Mouse (Mus musculus): Measurements from ENCODE around the gene Ccdc146. TPM values are rescaled to one million over a fixed set of nuclear protein-coding genes. Genes with fewer than 3 reads are reported as not detected.

Gene Ccdc146
- polyA plus RNA-seq, 1 experiment from 2014 or later: 0.06 TPM

GRCm38 (mm10) chr5:21329672-21330665, 94.5 kb downstream of the Ccdc146 start:
- H3K4me2 ChIP-seq (ENCODE audit: low read depth, low read length): no peak overlapping the region
- WGBS (ENCODE audit: insufficient replicate concordance): 54% methylated on average over 11 of the region's 11 CpGs
- no peak for DNase-seq
- H3K4me3 ChIP-seq (ENCODE audit: low read depth, low read length): no peak overlapping the region
- no peak overlapping the region for H3K27ac ChIP-seq (ENCODE audit: low read depth)
- H3K36me3 ChIP-seq (replicated peaks; ENCODE audit: insufficient read depth, low read length): no peaks in the 10 kb centered on the region
- H3K9me3 ChIP-seq (ENCODE audit: low read length): no peaks in the 10 kb centered on the region
- no peaks in the 10 kb centered on the region for H3K27me3 ChIP-seq (ENCODE audit: insufficient read depth, low read length)
- peaks cover 4% of the 10 kb centered on the region; the same call in 1 of the 2 replicates for H3K4me1 ChIP-seq (ENCODE audit: insufficient read depth)
- no peak for ATAC-seq
- no peak overlapping the region for H3K9ac ChIP-seq (replicated peaks)
- TF ChIP-seq EP300 (IDR thresholded peaks at IDR 0.05; ENCODE audit: low read depth) (no peak), CTCF (IDR thresholded peaks at IDR 0.05; ENCODE audit: low read depth) (no peak)

- no peak overlapping the region for H3K27ac ChIP-seq (ENCODE audit: low read depth)
- H3K4me3 ChIP-seq (ENCODE audit: low read depth, low read length): no peak overlapping the region
- no peaks in the 10 kb centered on the region for H3K36me3 ChIP-seq (replicated peaks; ENCODE audit: insufficient read depth, low read length)
- peaks cover 4% of the 10 kb centered on the region; the same call in 1 of the 2 replicates for H3K4me1 ChIP-seq (ENCODE audit: insufficient read depth)
- no peaks in the 10 kb centered on the region for H3K27me3 ChIP-seq (ENCODE audit: insufficient read depth, low read length)
- DNase-seq: no peak
- H3K9ac ChIP-seq (replicated peaks): no peak overlapping the region
- H3K9me3 ChIP-seq (ENCODE audit: low read length): no peaks in the 10 kb centered on the region
- 63% methylated on average over 1 of the region's 1 CpGs for WGBS (ENCODE audit: insufficient replicate concordance)
- no peak overlapping the region for H3K4me2 ChIP-seq (ENCODE audit: low read depth, low read length)
- no peak for ATAC-seq
- TF ChIP-seq CTCF (IDR thresholded peaks at IDR 0.05; ENCODE audit: low read depth): no peak
- TF ChIP-seq EP300 (IDR thresholded peaks at IDR 0.05; ENCODE audit: low read depth): no peak
These were observed 95.9 kb downstream of the Ccdc146 start for GRCm38 (mm10) chr5:21328560-21328959.

- Histone ChIP-seq H3K4me2 (ENCODE audit: low read depth, low read length) (no peak overlapping the region), H3K9ac (replicated peaks) (no peak overlapping the region), H3K4me3 (ENCODE audit: low read depth, low read length) (no peak overlapping the region), H3K36me3 (replicated peaks; ENCODE audit: insufficient read depth, low read length) (no peaks in the 10 kb centered on the region), H3K27ac (ENCODE audit: low read depth) (no peak overlapping the region), H3K27me3 (ENCODE audit: insufficient read depth, low read length) (no peaks in the 10 kb centered on the region), H3K4me1 (ENCODE audit: insufficient read depth) (peaks cover 4% of the 10 kb centered on the region; the same call in 1 of the 2 replicates), H3K9me3 (ENCODE audit: low read length) (no peaks in the 10 kb centered on the region)
- TF ChIP-seq EP300 (IDR thresholded peaks at IDR 0.05; ENCODE audit: low read depth) (no peak), CTCF (IDR thresholded peaks at IDR 0.05; ENCODE audit: low read depth) (peak; percentile 91)
- 9% methylated on average over 1 of the region's 1 CpGs for WGBS (ENCODE audit: insufficient replicate concordance)
- DNase-seq (peak; percentile 82), ATAC-seq (peak; percentile 35; the same call in 1 of the 2 replicates)
These were observed 98.0 kb downstream of the Ccdc146 start for GRCm38 (mm10) chr5:21326494-21326893.

GRCm38 (mm10) chr5:21320138-21320537, 104.3 kb downstream of the Ccdc146 start:
- DNase-seq (no peak), ATAC-seq (no peak)
- Histone ChIP-seq H3K4me1 (ENCODE audit: insufficient read depth) (no peaks in the 10 kb centered on the region), H3K4me3 (ENCODE audit: low read depth, low read length) (no peak overlapping the region), H3K27me3 (ENCODE audit: insufficient read depth, low read length) (no peaks in the 10 kb centered on the region), H3K36me3 (replicated peaks; ENCODE audit: insufficient read depth, low read length) (no peaks in the 10 kb centered on the region), H3K9ac (replicated peaks) (no peak overlapping the region), H3K27ac (ENCODE audit: low read depth) (no peak overlapping the region), H3K9me3 (ENCODE audit: low read length) (no peaks in the 10 kb centered on the region), H3K4me2 (ENCODE audit: low read depth, low read length) (no peak overlapping the region)
- TF ChIP-seq CTCF (IDR thresholded peaks at IDR 0.05; ENCODE audit: low read depth): no peak
- no peak for TF ChIP-seq EP300 (IDR thresholded peaks at IDR 0.05; ENCODE audit: low read depth)
- WGBS (ENCODE audit: insufficient replicate concordance): 82% methylated on average over 2 of the region's 2 CpGs

GRCm38 (mm10) chr5:21314696-21315095, 109.8 kb downstream of the Ccdc146 start:
- Histone ChIP-seq H3K9me3 (ENCODE audit: low read length) (no peaks in the 10 kb centered on the region), H3K36me3 (replicated peaks; ENCODE audit: insufficient read depth, low read length) (no peaks in the 10 kb centered on the region), H3K27ac (ENCODE audit: low read depth) (no peak overlapping the region), H3K9ac (replicated peaks) (no peak overlapping the region), H3K4me1 (ENCODE audit: insufficient read depth) (no peaks in the 10 kb centered on the region), H3K4me3 (ENCODE audit: low read depth, low read length) (no peak overlapping the region), H3K27me3 (ENCODE audit: insufficient read depth, low read length) (no peaks in the 10 kb centered on the region), H3K4me2 (ENCODE audit: low read depth, low read length) (no peak overlapping the region)
- no peak for DNase-seq
- ATAC-seq: no peak
- 82% methylated on average over 3 of the region's 3 CpGs for WGBS (ENCODE audit: insufficient replicate concordance)
- no peak for TF ChIP-seq CTCF (IDR thresholded peaks at IDR 0.05; ENCODE audit: low read depth)
- TF ChIP-seq EP300 (IDR thresholded peaks at IDR 0.05; ENCODE audit: low read depth): no peak

GRCm38 (mm10) chr5:21307165-21307564, 117.3 kb downstream of the Ccdc146 start:
- no peak overlapping the region for H3K4me3 ChIP-seq (ENCODE audit: low read depth, low read length)
- DNase-seq (no peak), ATAC-seq (no peak)
- H3K9ac ChIP-seq (replicated peaks): no peak overlapping the region
- H3K36me3 ChIP-seq (replicated peaks; ENCODE audit: insufficient read depth, low read length): no peaks in the 10 kb centered on the region
- H3K27me3 ChIP-seq (ENCODE audit: insufficient read depth, low read length): no peaks in the 10 kb centered on the region
- H3K4me1 ChIP-seq (ENCODE audit: insufficient read depth): no peaks in the 10 kb centered on the region
- H3K9me3 ChIP-seq (ENCODE audit: low read length): no peaks in the 10 kb centered on the region
- H3K27ac ChIP-seq (ENCODE audit: low read depth): no peak overlapping the region
- H3K4me2 ChIP-seq (ENCODE audit: low read depth, low read length): no peak overlapping the region
- 75% methylated on average over 5 of the region's 5 CpGs for WGBS (ENCODE audit: insufficient replicate concordance)
- no peak for TF ChIP-seq CTCF (IDR thresholded peaks at IDR 0.05; ENCODE audit: low read depth)
- no peak for TF ChIP-seq EP300 (IDR thresholded peaks at IDR 0.05; ENCODE audit: low read depth)

Data from liver, postnatal 0 days (tissue).